Mouse (Mus musculus) adrenal gland, adult 18-20 months (tissue): Measurements from ENCODE around the gene Tmem183a. TPM values are rescaled to one million over a fixed set of nuclear protein-coding genes. Genes with fewer than 3 reads are reported as not detected.
A peak's percentile ranks its signal among the peaks of the same experiment; 100 is the strongest.

Source experiments
- DNase-seq, 2 experiments: peaks; one replicate each; pipeline ENCODE4 v3.0.0; 2021 to 2022; ENCODE audit warnings: low spot score in 2 of 2
- long read RNA-seq, 2 experiments: library from polyadenylated mRNA; stranded (forward); transcript quantifications; one replicate each; pipeline ENCODE4 v2.0.0; 2021
- total RNA-seq, 2 experiments: library from RNA; stranded (reverse); gene quantifications; 1 replicate in 1 of 2; 2 replicates in 1 of 2; pipeline ENCODE4 v1.2.3; 2021

Gene Tmem183a
- total RNA-seq = 10 to 100 TPM; 44.7 to 55.5 TPM
- long read RNA-seq, experiment 1, transcript Tmem183a-201 (8 exons, 3,149 nt) = major isoform, 16 of 33 reads
- long read RNA-seq, experiment 1, partial matches to known transcripts = 2 of 33 reads
- long read RNA-seq, experiment 1, other reads (novel, unspliced or antisense) = 12 of 33 reads
- long read RNA-seq, experiment 2, transcript Tmem183a-205 (9 exons, 1,689 nt) = minor isoform, 5 of 107 reads
- long read RNA-seq, experiment 2, transcript Tmem183a-201 (8 exons, 3,149 nt) = major isoform, 69 of 107 reads
- long read RNA-seq, experiment 2, partial matches to known transcripts = 2 of 107 reads
- long read RNA-seq, experiment 2, other reads (novel, unspliced or antisense) = 29 of 107 reads

- peak; percentile 97 to 98 for DNase-seq
These were observed at the start of gene Tmem183a for GRCm38 (mm10) chr1:134361857-134362212. TSS of gene Tmem183a (minus strand) at chr1:134361979.

GRCm38 (mm10) chr1:134408080-134408479, 46.3 kb upstream of the Tmem183a start:
- no peak for DNase-seq

- DNase-seq = no peak
These were observed 44.6 kb upstream of the Tmem183a start for GRCm38 (mm10) chr1:134406414-134406771.

GRCm38 (mm10) chr1:134405509-134406413, 44.0 kb upstream of the Tmem183a start, which contains the start of gene Cyb5r1:
TSS of gene Cyb5r1 (plus strand) at chr1:134405559.
- peak; percentile 77 to 82 for DNase-seq

GRCm38 (mm10) chr1:134399735-134400134, 38.0 kb upstream of the Tmem183a start:
- DNase-seq = no peak

DNA sequence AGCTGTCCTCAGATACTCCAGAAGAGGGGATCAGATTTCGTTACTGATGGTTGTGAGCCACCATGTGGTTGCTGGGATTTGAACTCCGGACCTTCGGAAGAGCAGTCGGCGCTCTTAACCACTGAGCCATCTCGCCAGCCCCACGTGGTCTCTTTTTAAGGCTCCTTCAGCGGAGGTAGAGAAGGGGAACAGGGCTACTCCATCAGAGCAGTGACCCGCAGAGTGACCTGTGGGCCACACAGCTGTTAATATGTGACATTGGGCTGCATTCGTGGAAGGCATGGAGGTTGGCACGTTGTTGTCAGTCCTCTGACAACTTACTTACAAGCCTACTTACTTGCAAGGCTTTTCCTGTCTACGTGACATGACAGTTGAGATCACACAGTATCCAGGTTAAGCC, 36.4 kb upstream of the Tmem183a start:
- DNase-seq = no peak

DNA sequence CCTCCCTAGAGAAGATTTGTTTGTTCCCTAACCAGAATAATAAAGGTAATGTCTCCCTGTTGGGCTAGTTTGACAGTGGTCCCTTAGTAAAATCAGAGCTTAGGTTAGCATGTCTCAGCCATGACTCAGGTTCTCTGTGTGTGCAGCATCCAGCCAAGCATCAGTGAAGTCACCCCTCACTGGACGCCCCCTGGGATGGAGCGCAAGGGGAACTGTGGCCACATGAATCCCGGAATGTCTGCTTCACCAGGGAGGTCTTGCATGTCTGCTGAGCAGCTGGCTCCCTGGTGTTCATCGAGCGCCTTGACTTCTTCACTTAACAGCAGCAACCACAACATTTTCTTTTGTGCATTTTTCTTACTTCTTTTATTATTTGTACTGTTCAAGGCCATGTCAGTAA, 32.0 kb upstream of the Tmem183a start:
- DNase-seq = no peak

- DNase-seq = no peak
These were observed 23.9 kb upstream of the Tmem183a start, which contains the start of gene 4933406M09Rik for GRCm38 (mm10) chr1:134385666-134386065. TSS of gene 4933406M09Rik (plus strand) at chr1:134385940.

GRCm38 (mm10) chr1:134385176-134385575, 23.4 kb upstream of the Tmem183a start:
- no peak for DNase-seq

DNA sequence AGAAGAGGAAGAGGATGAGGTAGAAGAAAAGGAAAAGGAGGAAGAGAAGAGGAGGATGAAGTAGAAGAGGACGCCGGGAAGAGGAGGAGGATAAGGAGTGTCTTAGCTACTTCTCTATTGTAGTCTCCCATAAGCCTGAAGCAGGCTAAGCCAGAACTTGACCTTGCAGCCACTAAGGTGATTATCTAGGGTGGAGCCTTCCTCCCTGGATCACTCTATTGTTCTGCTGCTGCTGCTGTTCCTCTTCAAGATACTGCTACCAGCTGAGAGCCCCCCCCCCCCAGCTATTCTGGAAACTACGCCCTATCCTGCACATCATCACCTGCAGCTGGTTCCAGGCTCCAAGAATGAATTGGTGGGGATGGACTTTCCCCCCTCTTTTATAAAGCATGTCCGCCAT, 22.8 kb upstream of the Tmem183a start:
- no peak for DNase-seq

DNA sequence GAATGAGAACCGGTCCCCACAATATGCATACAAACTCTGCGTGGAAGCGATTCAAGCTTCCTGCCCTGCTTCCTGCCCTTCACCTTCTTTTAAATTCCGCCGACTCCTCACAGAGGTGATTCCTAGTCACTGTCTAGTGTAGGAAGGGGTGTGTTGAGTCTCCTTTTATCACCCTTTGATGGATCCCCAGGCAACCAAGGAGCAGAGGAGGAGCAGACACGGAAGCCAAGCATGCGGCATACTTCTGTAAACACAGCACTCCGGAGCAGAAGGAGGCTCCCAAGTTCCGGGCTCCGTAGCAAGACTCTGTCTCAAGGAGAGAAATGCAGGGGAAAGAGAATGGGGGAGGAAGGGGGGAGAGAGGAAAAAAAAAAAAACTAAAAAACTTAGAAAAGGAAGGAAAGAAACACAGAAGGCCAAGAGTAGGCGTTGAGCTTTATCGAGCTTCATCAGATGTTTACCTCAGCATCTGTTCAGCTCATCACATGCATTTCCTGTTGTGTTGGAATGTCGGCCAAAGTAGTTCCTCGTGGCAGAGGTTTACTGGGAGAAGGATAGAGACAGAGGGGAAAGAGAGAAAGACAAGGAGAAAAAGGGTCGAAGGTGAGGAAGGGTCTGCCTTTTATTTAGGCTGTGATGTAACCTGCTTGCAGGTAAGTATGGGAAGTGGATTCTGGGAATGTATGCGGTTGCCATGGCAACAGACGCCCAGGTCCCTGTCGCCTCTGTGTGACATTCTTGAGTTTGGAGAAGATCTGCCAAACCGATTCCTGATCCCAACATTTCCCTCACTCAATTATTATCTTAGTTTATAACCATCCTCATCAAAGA, 20.2 kb upstream of the Tmem183a start:
- DNase-seq = no peak

- DNase-seq = no peak
These were observed 19.3 kb upstream of the Tmem183a start for GRCm38 (mm10) chr1:134381051-134381450.

GRCm38 (mm10) chr1:134374124-134374523, 12.3 kb upstream of the Tmem183a start:
- no peak for DNase-seq

GRCm38 (mm10) chr1:134368777-134369337, 7.1 kb upstream of the Tmem183a start:
- peak; percentile 57 to 68 for DNase-seq

DNA sequence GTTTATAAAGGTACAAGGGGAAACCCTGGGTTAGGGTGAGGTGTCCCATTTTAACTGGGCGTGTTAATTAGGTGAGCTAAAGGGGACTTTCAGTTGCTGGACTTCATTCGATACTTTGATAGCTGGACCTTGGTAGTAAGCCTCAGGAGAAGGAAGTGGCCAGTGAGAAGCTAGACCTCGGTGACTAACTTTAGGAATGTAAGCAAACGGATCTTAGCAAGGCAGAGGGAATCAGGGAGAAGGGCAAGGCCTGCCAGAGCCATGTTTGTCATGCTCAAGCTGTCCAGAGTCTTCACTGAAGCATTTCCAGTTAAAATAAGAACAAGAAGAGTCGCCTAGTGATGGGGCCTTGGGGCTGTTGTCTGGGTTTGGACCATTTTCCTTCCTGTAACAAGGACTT, 3.7 kb upstream of the Tmem183a start:
- no peak for DNase-seq

DNA sequence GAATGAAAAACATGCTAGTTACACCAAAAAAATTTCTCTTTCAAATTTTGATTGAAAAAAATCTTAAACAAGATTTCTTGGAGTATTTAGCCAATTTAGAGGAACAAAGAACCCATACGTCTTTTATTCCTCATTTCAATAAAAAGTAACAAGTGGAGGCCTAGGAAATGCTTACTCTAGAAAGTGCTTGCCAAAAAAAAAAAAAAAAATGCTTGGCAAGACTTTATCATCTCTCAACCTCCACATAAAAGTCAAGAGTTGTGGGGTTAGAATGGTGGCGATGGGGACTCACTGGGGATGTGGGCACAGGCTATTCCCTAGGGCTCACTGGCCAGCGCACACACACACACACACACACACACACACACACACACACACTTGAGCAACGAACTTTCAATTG, 1.4 kb upstream of the Tmem183a start:
- DNase-seq = no peak

DNA sequence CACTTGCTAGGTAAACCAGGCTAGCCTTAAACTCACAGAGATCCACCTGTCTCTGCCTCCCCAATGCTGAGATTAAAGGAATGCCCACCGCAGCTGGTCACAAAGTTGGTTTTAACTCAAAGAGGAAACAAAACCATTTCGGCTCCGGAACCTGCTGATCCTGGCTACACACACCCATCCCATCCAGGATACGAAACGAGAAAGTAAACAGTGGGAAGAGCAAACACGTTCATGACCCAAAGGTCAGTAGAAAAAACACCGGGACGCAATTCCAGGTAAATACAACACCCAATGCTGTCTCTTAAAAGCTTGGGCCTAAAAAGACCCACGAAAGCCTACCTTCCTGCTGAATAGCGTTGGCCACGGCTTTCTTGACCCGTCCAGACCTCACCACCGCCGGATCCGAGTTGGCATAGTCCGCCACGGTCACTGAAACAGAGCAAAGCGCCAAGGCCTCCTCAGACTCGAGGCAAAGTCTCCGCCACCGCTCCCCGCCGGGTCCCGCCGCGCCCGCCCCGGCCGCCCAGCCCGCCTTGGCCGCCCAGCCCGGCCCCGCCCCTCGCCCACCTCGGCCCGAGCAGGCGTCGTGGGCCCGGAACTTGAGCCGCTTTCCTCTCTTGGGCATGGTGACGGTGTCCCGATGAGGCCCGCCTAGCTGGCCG, 453 bp downstream of the Tmem183a start:
- DNase-seq = no peak

- no peak for DNase-seq
These were observed 1.1 kb downstream of the Tmem183a start for GRCm38 (mm10) chr1:134360656-134361055.

- no peak for DNase-seq
These were observed 4.3 kb downstream of the Tmem183a start for GRCm38 (mm10) chr1:134357461-134357860.

- DNase-seq = no peak
These were observed 8.5 kb downstream of the Tmem183a start for GRCm38 (mm10) chr1:134353326-134353725.
